In the genomic region with DNA sequence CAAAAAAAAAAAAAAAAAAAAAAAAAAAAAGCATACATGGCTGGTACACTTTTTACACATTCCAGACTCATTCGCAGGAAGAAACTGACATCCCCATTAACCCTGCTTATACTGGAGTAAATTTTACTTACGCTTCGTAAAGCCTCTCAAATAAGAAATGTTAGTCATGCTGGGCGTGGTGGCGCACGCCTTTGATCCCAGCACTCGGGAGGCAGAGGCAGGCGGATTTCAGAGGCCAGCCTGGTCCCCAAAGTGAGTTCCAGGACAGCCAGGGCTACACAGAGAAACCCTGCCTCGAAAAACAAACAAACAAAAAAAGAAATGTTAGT, we compare ENCODE assay signal across 9 mouse cellular contexts. TPM values are rescaled to one million over a fixed set of nuclear protein-coding genes. Genes with fewer than 3 reads are reported as not detected.
DNase-seq lines count a peak whose midpoint lies in the region; ATAC-seq and TF ChIP-seq lines count a peak whose summit lies in the region.
"Not testable (repeated sequence)": the region's sequence is repeated elsewhere in the genome, so short reads cannot be mapped to it uniquely, and the experiment has no call there.
"Had no signal": no experiment of that assay in that cellular context is flagged by ENCODE, and none has a peak within 500 bp of the region (broad histone marks: within the 10 kb centered on the region; RNA-seq: fewer than 3 reads in every experiment).

No protein-coding gene starts in this region.

- DNase-seq in cerebellum, adult 2 months; heart, postnatal 0 days (ENCODE audit: low spot score); kidney, adult 2 months; liver, adult 2 months (ENCODE audit: extremely low read depth, low read depth, low spot score): not testable (repeated sequence)

- H3K9me3 ChIP-seq in forebrain, embryonic 13.5 days (replicated peaks); heart, postnatal 0 days (replicated peaks; ENCODE audit: control insufficient read depth, low read length); megakaryocyte, embryonic 14.5 days; neural tube, embryonic 14.5 days (ENCODE audit: control insufficient read depth, low read length): not testable (repeated sequence)

- H3K4me3 ChIP-seq in cerebellum, adult 2 months (replicated peaks; ENCODE audit: insufficient read depth, low read depth, low read length), result peak overlapping the region; percentile 81
- H3K4me3 ChIP-seq in forebrain, embryonic 13.5 days, result peak overlapping the region; percentile 96
- peak overlapping the region; percentile 89 for H3K4me3 ChIP-seq in heart, postnatal 0 days (ENCODE audit: low read depth, low read length)
- peak overlapping the region; percentile 61 for H3K4me3 ChIP-seq in kidney, adult 2 months (ENCODE audit: insufficient read depth, low read depth, low read length)
- H3K4me3 ChIP-seq in liver, adult 2 months (ENCODE audit: insufficient read depth, low read depth, low read length), result peak overlapping the region; percentile 64
- H3K4me3 ChIP-seq in megakaryocyte, embryonic 14.5 days (replicated peaks), result peak overlapping the region; percentile 97
- H3K4me3 ChIP-seq in neural tube, embryonic 14.5 days (ENCODE audit: low read depth, low read length), result peak overlapping the region; percentile 82

- not testable (repeated sequence) for TF ChIP-seq CTCF in cerebellum, adult 2 months (IDR thresholded peaks at IDR 0.05; ENCODE audit: borderline replicate concordance, insufficient read depth, low read depth, low read length); heart, postnatal 0 days (IDR thresholded peaks at IDR 0.05; ENCODE audit: low read depth); kidney, adult 2 months (conservative IDR thresholded peaks at IDR 0.05; ENCODE audit: insufficient read depth, insufficient read length, low read depth, low read length); liver, adult 2 months (IDR thresholded peaks at IDR 0.05; ENCODE audit: low read depth, low read length)

- 35% methylated on average over 9 of the region's 9 CpGs for WGBS in cerebellum, adult 2 months
- WGBS in forebrain, embryonic 13.5 days, result 41% methylated on average over 9 of the region's 9 CpGs
- 41% methylated on average over 9 of the region's 9 CpGs for WGBS in heart, postnatal 0 days
- 32% methylated on average over 9 of the region's 9 CpGs for WGBS in kidney, adult 2 months
- WGBS in liver, adult 2 months, result 31% methylated on average over 9 of the region's 9 CpGs
- WGBS in neural tube, embryonic 14.5 days, result 41% methylated on average over 9 of the region's 9 CpGs

- H3K27ac ChIP-seq in cerebellum, adult 2 months (ENCODE audit: insufficient read depth, low read length), result peak overlapping the region; percentile 84
- H3K27ac ChIP-seq in forebrain, embryonic 13.5 days, result peak overlapping the region; percentile 91
- peak overlapping the region; percentile 89 for H3K27ac ChIP-seq in heart, postnatal 0 days (ENCODE audit: low read depth)
- H3K27ac ChIP-seq in kidney, adult 2 months (ENCODE audit: insufficient read depth, low read depth, low read length), result not testable (repeated sequence)
- H3K27ac ChIP-seq in liver, adult 2 months (replicated peaks; ENCODE audit: insufficient read depth, low read depth, low read length), result peak overlapping the region; percentile 58
- peak overlapping the region; percentile 84 for H3K27ac ChIP-seq in neural tube, embryonic 14.5 days (ENCODE audit: low read depth, low read length)

- H3K36me3 ChIP-seq in forebrain, embryonic 13.5 days (ENCODE audit: poor library complexity, severe bottlenecking), result peaks cover 36% of the 10 kb centered on the region
- peaks cover 35% of the 10 kb centered on the region for H3K36me3 ChIP-seq in heart, postnatal 0 days (replicated peaks; ENCODE audit: control insufficient read depth, insufficient read depth, low read length)
- H3K36me3 ChIP-seq in kidney, adult 2 months (ENCODE audit: control insufficient read depth, insufficient read depth, low read length), result not testable (repeated sequence)
- peaks cover 15% of the 10 kb centered on the region for H3K36me3 ChIP-seq in liver, adult 2 months (ENCODE audit: control insufficient read depth, insufficient read depth, low read length)
- peaks cover 40% of the 10 kb centered on the region for H3K36me3 ChIP-seq in megakaryocyte, embryonic 14.5 days (replicated peaks; ENCODE audit: low read length)
- peaks cover 28% of the 10 kb centered on the region for H3K36me3 ChIP-seq in neural tube, embryonic 14.5 days (ENCODE audit: control insufficient read depth, insufficient read depth, low read length)

- peak overlapping the region; percentile 98 for H3K9ac ChIP-seq in forebrain, embryonic 13.5 days
- not testable (repeated sequence) for H3K9ac ChIP-seq in heart, postnatal 0 days (replicated peaks; ENCODE audit: low read depth, low read length)
- peak overlapping the region; percentile 56 for H3K9ac ChIP-seq in liver, adult 2 months (ENCODE audit: low read depth, low read length)
- H3K9ac ChIP-seq in neural tube, embryonic 14.5 days (replicated peaks; ENCODE audit: low read depth, low read length), result peak overlapping the region; percentile 73; the same call in 1 of the 2 replicates

- TF ChIP-seq POLR2A in cerebellum, adult 2 months (IDR thresholded peaks at IDR 0.05; ENCODE audit: borderline replicate concordance, insufficient read depth, low read length); kidney, adult 2 months (IDR thresholded peaks at IDR 0.05; ENCODE audit: low read depth, low read length); liver, adult 2 months (IDR thresholded peaks at IDR 0.05; ENCODE audit: extremely low read depth, insufficient read depth, low read length): not testable (repeated sequence)

- H3K4me2 ChIP-seq in forebrain, embryonic 13.5 days, result peak overlapping the region; percentile 97
- H3K4me2 ChIP-seq in heart, postnatal 0 days (ENCODE audit: low read depth, low read length), result peak overlapping the region; percentile 74
- peak overlapping the region; percentile 97 for H3K4me2 ChIP-seq in neural tube, embryonic 14.5 days (ENCODE audit: low read depth, low read length)

- peaks cover 17% of the 10 kb centered on the region for H3K79me2 ChIP-seq in liver, adult 2 months (ENCODE audit: control insufficient read depth, insufficient read depth, low read length)

- peaks cover 33% of the 10 kb centered on the region for H3K4me1 ChIP-seq in cerebellum, adult 2 months (ENCODE audit: control insufficient read depth, insufficient read depth, low read length)
- peaks cover 43% of the 10 kb centered on the region for H3K4me1 ChIP-seq in forebrain, embryonic 13.5 days
- peaks cover 18% of the 10 kb centered on the region for H3K4me1 ChIP-seq in heart, postnatal 0 days (ENCODE audit: control insufficient read depth, insufficient read depth)
- H3K4me1 ChIP-seq in kidney, adult 2 months (ENCODE audit: control insufficient read depth, insufficient read depth, low read length), result not testable (repeated sequence)
- H3K4me1 ChIP-seq in liver, adult 2 months (ENCODE audit: control insufficient read depth, insufficient read depth, low read length), result peaks cover 17% of the 10 kb centered on the region
- peaks cover 62% of the 10 kb centered on the region for H3K4me1 ChIP-seq in megakaryocyte, embryonic 14.5 days
- H3K4me1 ChIP-seq in neural tube, embryonic 14.5 days (ENCODE audit: control insufficient read depth, insufficient read depth, low read length), result peaks cover 14% of the 10 kb centered on the region

- H3K27me3 ChIP-seq in cerebellum, adult 2 months (ENCODE audit: control insufficient read depth, insufficient read depth, low read length); forebrain, embryonic 13.5 days; heart, postnatal 0 days (ENCODE audit: control insufficient read depth, insufficient read depth, low read length); kidney, adult 2 months (replicated peaks; ENCODE audit: control insufficient read depth, insufficient read depth, low read length); liver, adult 2 months (ENCODE audit: control insufficient read depth, insufficient read depth, low read length); megakaryocyte, embryonic 14.5 days (replicated peaks); neural tube, embryonic 14.5 days (ENCODE audit: control insufficient read depth, insufficient read depth, low read length): not testable (repeated sequence)

- TF ChIP-seq EP300 in heart, postnatal 0 days (IDR thresholded peaks at IDR 0.05; ENCODE audit: low read depth), result not testable (repeated sequence)

- not testable (repeated sequence) for ATAC-seq in forebrain, embryonic 13.5 days; heart, postnatal 0 days (ENCODE audit: insufficient read depth, low read depth); neural tube, embryonic 14.5 days (ENCODE audit: low read depth)

RNA-seq across cellular contexts. Expression of gene RPS10-NUDT3, which starts 0.5 kb away (rescaled TPM):
- 0.16 TPM in 2 replicates for polyA plus RNA-seq in cerebellum, adult 2 months (2012; rRNA removed)
- not detected in 2 replicates for polyA plus RNA-seq in forebrain, embryonic 13.5 days (2015; fragmentation: Nextera tagmentation; extraction: Ambion mirVana)
- not detected in 2 replicates for total RNA-seq in heart, postnatal 0 days (2014; rRNA removed; ENCODE audit: low replicate concordance)
- not detected in 2 replicates for polyA plus RNA-seq in heart, postnatal 0 days (2015; fragmentation: Nextera tagmentation; extraction: Ambion mirVana)
- polyA plus RNA-seq in kidney, adult 2 months (2012; rRNA removed), result not detected in 2 replicates
- not detected in 2 replicates for total RNA-seq in liver, adult 2 months (2014; rRNA removed)
- not detected in 2 replicates for polyA plus RNA-seq in liver, adult 2 months (2012; rRNA removed)
- not detected in 2 replicates for polyA plus RNA-seq in megakaryocyte, embryonic 14.5 days (2012; ENCODE audit: insufficient read depth, low replicate concordance)
- not detected in 2 replicates for polyA plus RNA-seq in neural tube, embryonic 14.5 days (2014; fragmentation: Nextera tagmentation; extraction: Ambion mirVana)
- total RNA-seq: adrenal gland, adult 8-10 months; megakaryocyte, adult 5-6 weeks had no signal

RNA-seq across cellular contexts. Expression of gene Rps10, which starts 0.9 kb away (rescaled TPM):
- polyA plus RNA-seq in cerebellum, adult 2 months (2012; rRNA removed), result 479 and 488 TPM in 2 replicates
- 659 and 777 TPM in 2 replicates for polyA plus RNA-seq in forebrain, embryonic 13.5 days (2015; fragmentation: Nextera tagmentation; extraction: Ambion mirVana)
- 1,352 and 1,440 TPM in 2 replicates for total RNA-seq in heart, postnatal 0 days (2014; rRNA removed; ENCODE audit: low replicate concordance)
- polyA plus RNA-seq in heart, postnatal 0 days (2015; fragmentation: Nextera tagmentation; extraction: Ambion mirVana), result 486 and 524 TPM in 2 replicates
- 814 and 927 TPM in 2 replicates for polyA plus RNA-seq in kidney, adult 2 months (2012; rRNA removed)
- total RNA-seq in liver, adult 2 months (2014; rRNA removed), result 416 and 461 TPM in 2 replicates
- polyA plus RNA-seq in liver, adult 2 months (2012; rRNA removed), result 407 and 437 TPM in 2 replicates
- 1,090 and 3,855 TPM in 2 replicates for polyA plus RNA-seq in megakaryocyte, embryonic 14.5 days (2012; ENCODE audit: insufficient read depth, low replicate concordance)
- 510 and 518 TPM in 2 replicates for polyA plus RNA-seq in neural tube, embryonic 14.5 days (2014; fragmentation: Nextera tagmentation; extraction: Ambion mirVana)

RNA-seq across cellular contexts. Expression of gene Nudt3, which starts 12.2 kb away (rescaled TPM):
- polyA plus RNA-seq in cerebellum, adult 2 months (2012; rRNA removed), result 336 and 366 TPM in 2 replicates
- polyA plus RNA-seq in forebrain, embryonic 13.5 days (2015; fragmentation: Nextera tagmentation; extraction: Ambion mirVana), result 191 and 196 TPM in 2 replicates
- 159 and 184 TPM in 2 replicates for total RNA-seq in heart, postnatal 0 days (2014; rRNA removed; ENCODE audit: low replicate concordance)
- polyA plus RNA-seq in heart, postnatal 0 days (2015; fragmentation: Nextera tagmentation; extraction: Ambion mirVana), result 139 and 140 TPM in 2 replicates
- polyA plus RNA-seq in kidney, adult 2 months (2012; rRNA removed), result 61.4 and 69.9 TPM in 2 replicates
- total RNA-seq in liver, adult 2 months (2014; rRNA removed), result 19.5 and 21.1 TPM in 2 replicates
- polyA plus RNA-seq in liver, adult 2 months (2012; rRNA removed), result 23.5 and 25.5 TPM in 2 replicates
- 157 and 272 TPM in 2 replicates for polyA plus RNA-seq in megakaryocyte, embryonic 14.5 days (2012; ENCODE audit: insufficient read depth, low replicate concordance)
- 74.8 and 125 TPM in 2 replicates for polyA plus RNA-seq in neural tube, embryonic 14.5 days (2014; fragmentation: Nextera tagmentation; extraction: Ambion mirVana)

RNA-seq across cellular contexts. Expression of gene Pacsin1, which starts 19.8 kb away (rescaled TPM):
- polyA plus RNA-seq in cerebellum, adult 2 months (2012; rRNA removed), result 228 and 244 TPM in 2 replicates
- polyA plus RNA-seq in forebrain, embryonic 13.5 days (2015; fragmentation: Nextera tagmentation; extraction: Ambion mirVana), result 14.8 and 18.2 TPM in 2 replicates
- total RNA-seq in heart, postnatal 0 days (2014; rRNA removed; ENCODE audit: low replicate concordance), result not detected in 2 replicates
- polyA plus RNA-seq in heart, postnatal 0 days (2015; fragmentation: Nextera tagmentation; extraction: Ambion mirVana), result 0.04 and 0.32 TPM in 2 replicates
- 0.58 and 1.3 TPM in 2 replicates for polyA plus RNA-seq in kidney, adult 2 months (2012; rRNA removed)
- 0.27 TPM in 1 of 2 replicates, not detected in the other for total RNA-seq in liver, adult 2 months (2014; rRNA removed)
- polyA plus RNA-seq in liver, adult 2 months (2012; rRNA removed), result 0.16 and 0.23 TPM in 2 replicates
- polyA plus RNA-seq in megakaryocyte, embryonic 14.5 days (2012; ENCODE audit: insufficient read depth, low replicate concordance), result 0.36 and 1.00 TPM in 2 replicates
- 45.5 and 53.6 TPM in 2 replicates for polyA plus RNA-seq in neural tube, embryonic 14.5 days (2014; fragmentation: Nextera tagmentation; extraction: Ambion mirVana)
